Mouse (Mus musculus) midbrain, embryonic 14.5 days (tissue): ENCODE measurements around the gene Crnkl1. TPM values are rescaled to one million over a fixed set of nuclear protein-coding genes. Genes with fewer than 3 reads are reported as not detected.

Experiments used
- ATAC-seq: fragments of 200-750 bp; cut with Nextera tagmentation; 2 replicates; pipeline ENCODE4 v1.8.0; 2017; ENCODE audit warnings: moderate number of reproducible peaks, moderate library complexity; ENCODE audit not compliant: low FRiP score, low TSS enrichment
- DNase-seq: peaks from one replicate; pipeline ENCODE4 v3.0.0-alpha.2; 2015
- H3K27ac ChIP-seq: fragments of 300-500 bp; sonication (generic); replicated peaks from 2 replicates; pipeline ENCODE4 v1.5.1; 2014; ENCODE audit warnings: mild to moderate bottlenecking, low read depth, low read length, moderate library complexity
- H3K27me3 ChIP-seq: fragments of 300-500 bp; sonication (generic); 2 replicates; pipeline ENCODE4 v1.6.1; 2014; ENCODE audit warnings: low read length, control low read depth, mixed read lengths; ENCODE audit not compliant: control insufficient read depth, insufficient read depth
- H3K36me3 ChIP-seq: fragments of 300-500 bp; sonication (generic); 2 replicates; pipeline ENCODE4 v1.6.1; 2014; ENCODE audit warnings: low read length, control low read depth; ENCODE audit not compliant: control insufficient read depth, insufficient read depth
- H3K4me1 ChIP-seq: fragments of 300-500 bp; sonication (generic); 2 replicates; pipeline ENCODE4 v1.6.1; 2014; ENCODE audit warnings: mild to moderate bottlenecking, antibody characterized with exemption, low read length, control low read depth; ENCODE audit not compliant: control insufficient read depth, insufficient read depth
- H3K4me2 ChIP-seq: fragments of 300-500 bp; sonication (generic); 2 replicates; pipeline ENCODE4 v1.6.1; 2014; ENCODE audit warnings: mild to moderate bottlenecking, low read length, moderate library complexity
- H3K4me3 ChIP-seq: fragments of 300-500 bp; sonication (generic); replicated peaks from 2 replicates; pipeline ENCODE4 v1.5.1; 2014; ENCODE audit warnings: low read depth, low read length
- H3K9ac ChIP-seq: fragments of 300-500 bp; sonication (generic); replicated peaks from 2 replicates; pipeline ENCODE4 v1.6.1; 2014; ENCODE audit warnings: mild to moderate bottlenecking, low read length, moderate library complexity
- H3K9me3 ChIP-seq: fragments of 300-500 bp; sonication (generic); 2 replicates; pipeline ENCODE4 v1.6.1; 2016; ENCODE audit warnings: low read length, control low read depth, mixed read lengths; ENCODE audit not compliant: control insufficient read depth
- WGBS: fragments of 180-500 bp; shearing (Covaris S2); extraction: QIAGEN DNeasy Blood & Tissue Kit; methylation state at CpG from one replicate; pipeline ENCODE4 v1.1.7; 2014; 5-methylcytosine and 5-hydroxymethylcytosine counted together
- microRNA-seq: library from miRNA; unstranded; fragments of <30 nt; microRNA quantifications from one replicate; pipeline ENCODE4, GENCODE M21; 2016
- polyA plus RNA-seq: library from polyadenylated mRNA; unstranded; fragments of >200 nt; fragmentation: Nextera tagmentation; extraction: Ambion mirVana; gene quantifications from 2 replicates; pipeline ENCODE4 v1.2.1, GENCODE M21; 2014

Crnkl1 gene
- polyA plus RNA-seq, 1 experiment from 2014 or later = 33.5 TPM

DNA sequence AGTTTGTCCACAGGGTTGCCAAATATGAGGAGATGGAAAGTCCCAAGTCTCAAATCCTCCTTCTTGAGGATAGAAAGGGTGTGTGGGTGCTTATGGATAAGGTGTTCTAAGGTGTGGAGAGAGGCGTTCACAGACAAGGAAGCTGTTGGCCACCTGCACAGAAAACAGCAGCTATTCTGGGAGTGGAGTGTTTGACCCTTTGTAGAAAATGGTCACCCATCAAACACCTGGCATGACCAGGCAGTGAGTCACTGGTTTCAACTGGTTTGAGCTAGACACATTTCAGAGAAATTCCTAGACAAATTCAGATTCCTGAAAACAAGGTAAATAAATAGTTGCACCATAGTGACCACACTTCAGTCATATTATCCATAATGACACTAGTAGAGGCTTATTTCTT lies 62.7 kb downstream of the Crnkl1 start:
- Histone ChIP-seq H3K4me2 (no peak overlapping the region), H3K4me1 (no peaks in the 10 kb centered on the region), H3K9me3 (no peaks in the 10 kb centered on the region), H3K4me3 (no peak overlapping the region), H3K27ac (no peak overlapping the region), H3K36me3 (peaks cover 8% of the 10 kb centered on the region), H3K27me3 (no peaks in the 10 kb centered on the region), H3K9ac (no peak overlapping the region)
- ATAC-seq (no peak), DNase-seq (no peak)
- WGBS = 94% methylated on average over 1 of the region's 1 CpGs

DNA sequence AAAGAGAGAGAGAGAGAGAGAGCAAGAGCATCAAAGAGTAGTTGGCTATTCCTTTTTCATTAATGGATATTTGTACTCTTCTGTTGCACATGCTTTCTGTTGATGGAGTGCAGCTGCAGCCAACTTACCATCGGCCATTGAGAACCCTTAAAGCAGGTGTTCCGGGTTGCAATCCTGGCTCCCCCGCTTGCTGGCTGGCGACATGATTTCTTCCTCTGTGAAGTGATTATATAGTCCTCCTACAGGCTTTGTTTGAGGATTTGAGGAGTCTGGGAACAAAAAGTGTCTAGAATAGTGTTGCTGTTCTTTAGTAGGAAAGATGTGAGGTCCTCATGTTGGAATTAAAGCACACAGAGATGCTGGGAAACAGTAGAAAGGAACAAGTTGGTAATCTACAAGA lies 63.5 kb downstream of the Crnkl1 start:
- ATAC-seq = no peak
- peaks cover under 1% of the 10 kb centered on the region; the same call in 1 of the 2 replicates for H3K36me3 ChIP-seq

More for the DNA sequence above, 63.5 kb downstream of the Crnkl1 start:
- H3K27me3 ChIP-seq = no peaks in the 10 kb centered on the region
- H3K9ac ChIP-seq = no peak overlapping the region
- no peak for DNase-seq
- 83% methylated on average over 4 of the region's 4 CpGs for WGBS
- no peaks in the 10 kb centered on the region for H3K9me3 ChIP-seq
- no peak overlapping the region for H3K27ac ChIP-seq
- H3K4me2 ChIP-seq = no peak overlapping the region
- no peak overlapping the region for H3K4me3 ChIP-seq
- H3K4me1 ChIP-seq = no peaks in the 10 kb centered on the region

Small RNA genes within 50 kb of the gene (microRNA-seq; reads per million reads assigned to microRNA genes)
- not detected for gene Gm25026

Other genes with a start within 250 kb of the Crnkl1 start
- gene Naa20, start 32.9 kb downstream of the Crnkl1 start, polyA plus RNA-seq = 128 and 134 TPM in 2 replicates
- 1.1 and 1.7 TPM in 2 replicates for gene Cfap61, start 230 bp downstream of the Crnkl1 start, polyA plus RNA-seq